Mouse (Mus musculus): ENCODE measurements at regions not wholly inside any gene's neighbourhood (a gene's known extent, or its start where the extent isn't known, plus 50 kb on each side); places are given as distances from the start of the nearest gene placed in this dataset.
A peak's percentile ranks its signal among the peaks of the same experiment; 100 is the strongest.

GRCm38 (mm10) chr4:47697071-47697470 lies 222.6 kb downstream of the Sec61b start:
- H3K4me2 ChIP-seq (replicated peaks), result no peak overlapping the region
- H3K9me3 ChIP-seq, result no peaks in the 10 kb centered on the region
- H3K4me1 ChIP-seq (replicated peaks), result 0 out of 2 replicates have a peak, but pooled peaks cover 8% of the 10 kb centered on the region
- H3K27me3 ChIP-seq, result no peaks in the 10 kb centered on the region
- 85% methylated on average over 4 of the region's 4 CpGs for WGBS
- H3K9ac ChIP-seq (replicated peaks), result no peak overlapping the region
- H3K27ac ChIP-seq, result no peak overlapping the region
- H3K36me3 ChIP-seq, result no peaks in the 10 kb centered on the region
- H3K4me3 ChIP-seq (replicated peaks), result no peak overlapping the region
- ATAC-seq, result no peak

GRCm38 (mm10) chr4:47698514-47698913 lies 224.1 kb downstream of the Sec61b start:
- H3K4me2 ChIP-seq (replicated peaks), result no peak overlapping the region
- H3K4me3 ChIP-seq (replicated peaks), result no peak overlapping the region
- no peaks in the 10 kb centered on the region for H3K36me3 ChIP-seq
- 40% methylated on average over 4 of the region's 4 CpGs for WGBS
- no peaks in the 10 kb centered on the region for H3K27me3 ChIP-seq
- H3K9ac ChIP-seq (replicated peaks), result no peak overlapping the region
- H3K4me1 ChIP-seq (replicated peaks), result 0 out of 2 replicates have a peak, but pooled peaks cover 8% of the 10 kb centered on the region
- H3K27ac ChIP-seq, result no peak overlapping the region
- H3K9me3 ChIP-seq, result no peaks in the 10 kb centered on the region
- peak; percentile 84 for ATAC-seq

- Histone ChIP-seq H3K4me1 (replicated peaks) (0 out of 2 replicates have a peak, but pooled peaks cover 8% of the 10 kb centered on the region), H3K9me3 (no peaks in the 10 kb centered on the region), H3K36me3 (no peaks in the 10 kb centered on the region), H3K27ac (peak overlapping the region; percentile 27; the same call in 1 of the 2 replicates), H3K27me3 (no peaks in the 10 kb centered on the region), H3K9ac (replicated peaks) (no peak overlapping the region), H3K4me2 (replicated peaks) (no peak overlapping the region), H3K4me3 (replicated peaks) (no peak overlapping the region)
- peak; percentile 68; the same call in 1 of the 2 replicates for ATAC-seq
- WGBS, result 37% methylated on average over 4 of the region's 4 CpGs
Observed at GRCm38 (mm10) chr4:47698926-47699325, 224.5 kb downstream of the Sec61b start.

GRCm38 (mm10) chr4:47703501-47703900 lies 229.0 kb downstream of the Sec61b start:
- no peak for ATAC-seq
- Histone ChIP-seq H3K36me3 (no peaks in the 10 kb centered on the region), H3K9me3 (no peaks in the 10 kb centered on the region), H3K9ac (replicated peaks) (no peak overlapping the region), H3K4me3 (replicated peaks) (no peak overlapping the region), H3K27me3 (no peaks in the 10 kb centered on the region), H3K4me2 (replicated peaks) (no peak overlapping the region), H3K27ac (no peak overlapping the region), H3K4me1 (replicated peaks) (0 out of 2 replicates have a peak, but pooled peaks cover 5% of the 10 kb centered on the region)
- 81% methylated on average over 2 of the region's 2 CpGs for WGBS

- Histone ChIP-seq H3K27me3 (no peaks in the 10 kb centered on the region), H3K27ac (no peak overlapping the region), H3K36me3 (no peaks in the 10 kb centered on the region), H3K4me3 (replicated peaks) (no peak overlapping the region), H3K9ac (replicated peaks) (no peak overlapping the region), H3K9me3 (no peaks in the 10 kb centered on the region), H3K4me1 (replicated peaks) (no peaks in the 10 kb centered on the region), H3K4me2 (replicated peaks) (no peak overlapping the region)
- no peak for ATAC-seq
- 82% methylated on average over 4 of the region's 4 CpGs for WGBS
Observed at GRCm38 (mm10) chr4:47704607-47705006, 230.1 kb downstream of the Sec61b start.

GRCm38 (mm10) chr4:47707966-47708365 lies 233.5 kb downstream of the Sec61b start:
- no peak for ATAC-seq
- H3K27ac ChIP-seq, result no peak overlapping the region

GRCm38 (mm10) chr4:47713387-47713786 lies 238.9 kb downstream of the Sec61b start:
- WGBS, result 69% methylated on average over 7 of the region's 7 CpGs

More at GRCm38 (mm10) chr4:47707966-47708365, 233.5 kb downstream of the Sec61b start:
- no peaks in the 10 kb centered on the region for H3K9me3 ChIP-seq
- H3K4me2 ChIP-seq (replicated peaks), result no peak overlapping the region
- no peaks in the 10 kb centered on the region for H3K4me1 ChIP-seq (replicated peaks)
- no peaks in the 10 kb centered on the region for H3K27me3 ChIP-seq
- no peaks in the 10 kb centered on the region for H3K36me3 ChIP-seq
- no peak overlapping the region for H3K9ac ChIP-seq (replicated peaks)
- H3K4me3 ChIP-seq (replicated peaks), result no peak overlapping the region

GRCm38 (mm10) chr4:47724331-47725004 lies 250.0 kb downstream of the Sec61b start:
- peaks cover 11% of the 10 kb centered on the region for H3K4me1 ChIP-seq (replicated peaks)
- no peaks in the 10 kb centered on the region for H3K36me3 ChIP-seq
- no peak overlapping the region for H3K9ac ChIP-seq (replicated peaks)
- no peaks in the 10 kb centered on the region for H3K27me3 ChIP-seq
- no peak overlapping the region for H3K27ac ChIP-seq
- H3K9me3 ChIP-seq, result peaks cover 5% of the 10 kb centered on the region; the same call in 1 of the 2 replicates
- WGBS, result 10% methylated on average over 8 of the region's 8 CpGs
- peak overlapping the region; percentile 19; the same call in 1 of the 2 replicates for H3K4me2 ChIP-seq (replicated peaks)
- no peak overlapping the region for H3K4me3 ChIP-seq (replicated peaks)
- ATAC-seq, result no peak

More at GRCm38 (mm10) chr4:47713387-47713786, 238.9 kb downstream of the Sec61b start:
- ATAC-seq, result no peak
- H3K27ac ChIP-seq, result no peak overlapping the region
- H3K4me1 ChIP-seq (replicated peaks), result no peaks in the 10 kb centered on the region
- H3K36me3 ChIP-seq, result no peaks in the 10 kb centered on the region
- H3K9ac ChIP-seq (replicated peaks), result no peak overlapping the region
- no peaks in the 10 kb centered on the region for H3K27me3 ChIP-seq
- no peak overlapping the region for H3K4me3 ChIP-seq (replicated peaks)
- no peaks in the 10 kb centered on the region for H3K9me3 ChIP-seq
- H3K4me2 ChIP-seq (replicated peaks), result no peak overlapping the region

GRCm38 (mm10) chr4:47725005-47725340 lies 250.5 kb downstream of the Sec61b start:
- H3K9ac ChIP-seq (replicated peaks), result no peak overlapping the region
- H3K4me1 ChIP-seq (replicated peaks), result peaks cover 11% of the 10 kb centered on the region
- 15% methylated on average over 3 of the region's 3 CpGs for WGBS
- no peak overlapping the region for H3K27ac ChIP-seq
- no peaks in the 10 kb centered on the region for H3K27me3 ChIP-seq
- H3K4me3 ChIP-seq (replicated peaks), result no peak overlapping the region
- H3K36me3 ChIP-seq, result no peaks in the 10 kb centered on the region
- H3K4me2 ChIP-seq (replicated peaks), result peak overlapping the region; percentile 19; the same call in 1 of the 2 replicates
- no peak for ATAC-seq
- peaks cover 5% of the 10 kb centered on the region; the same call in 1 of the 2 replicates for H3K9me3 ChIP-seq

- H3K9ac ChIP-seq (replicated peaks), result no peak overlapping the region
- H3K9me3 ChIP-seq, result no peaks in the 10 kb centered on the region
- WGBS, result 86% methylated on average over 8 of the region's 8 CpGs
- H3K27ac ChIP-seq, result no peak overlapping the region
- no peak overlapping the region for H3K4me3 ChIP-seq (replicated peaks)
- no peaks in the 10 kb centered on the region for H3K4me1 ChIP-seq (replicated peaks)
- no peaks in the 10 kb centered on the region for H3K27me3 ChIP-seq
- no peak for ATAC-seq
- no peaks in the 10 kb centered on the region for H3K36me3 ChIP-seq
- no peak overlapping the region for H3K4me2 ChIP-seq (replicated peaks)
Observed at GRCm38 (mm10) chr4:47746498-47747190, 272.2 kb downstream of the Sec61b start.

- Histone ChIP-seq H3K9me3 (no peaks in the 10 kb centered on the region), H3K27me3 (no peaks in the 10 kb centered on the region), H3K9ac (replicated peaks) (no peak overlapping the region), H3K4me2 (replicated peaks) (no peak overlapping the region), H3K4me3 (replicated peaks) (no peak overlapping the region), H3K36me3 (no peaks in the 10 kb centered on the region), H3K4me1 (replicated peaks) (peaks cover 14% of the 10 kb centered on the region), H3K27ac (peak overlapping the region; percentile 41; the same call in 1 of the 2 replicates)
- peak; percentile 97 for ATAC-seq
- 32% methylated on average over 6 of the region's 6 CpGs for WGBS
Observed at GRCm38 (mm10) chr4:47772230-47772920, 272.6 kb upstream of the Nr4a3 start.

- Histone ChIP-seq H3K27ac (no peak overlapping the region), H3K9ac (replicated peaks) (no peak overlapping the region), H3K4me3 (replicated peaks) (no peak overlapping the region), H3K36me3 (no peaks in the 10 kb centered on the region), H3K27me3 (no peaks in the 10 kb centered on the region), H3K4me2 (replicated peaks) (no peak overlapping the region), H3K4me1 (replicated peaks) (peaks cover 14% of the 10 kb centered on the region), H3K9me3 (no peaks in the 10 kb centered on the region)
- ATAC-seq, result no peak
- WGBS, result 83% methylated on average over 5 of the region's 5 CpGs
Observed at GRCm38 (mm10) chr4:47774664-47775063, 270.3 kb upstream of the Nr4a3 start.
